Mouse (Mus musculus) limb, embryonic 10.5 days (tissue): ENCODE data around the gene Cbx7. TPM values are rescaled to one million over a fixed set of nuclear protein-coding genes. Genes with fewer than 3 reads are reported as not detected.
"Not testable (repeated sequence)": the region's sequence is repeated elsewhere in the genome, so short reads cannot be mapped to it uniquely, and the experiment has no call there.

Experiments
- DNase-seq: peaks from one replicate; pipeline ENCODE4 v3.0.0-alpha.2; 2017; ENCODE audit warnings: low spot score
- H3K27ac ChIP-seq: fragments of 300-500 bp; sonication (generic); 2 replicates; pipeline ENCODE4 v1.5.1; 2016; ENCODE audit warnings: mild to moderate bottlenecking
- H3K27me3 ChIP-seq: fragments of 300-500 bp; sonication (generic); 2 replicates; pipeline ENCODE4 v1.6.1; 2016; ENCODE audit warnings: low read depth, mild to moderate bottlenecking; ENCODE audit not compliant: poor library complexity, severe bottlenecking
- H3K36me3 ChIP-seq: fragments of 300-500 bp; sonication (generic); 2 replicates; pipeline ENCODE4 v1.6.1; 2016; ENCODE audit warnings: mild to moderate bottlenecking, moderate library complexity
- H3K4me1 ChIP-seq: fragments of 300-500 bp; sonication (generic); 2 replicates; pipeline ENCODE4 v1.6.1; 2016
- H3K4me3 ChIP-seq: fragments of 300-500 bp; sonication (generic); 2 replicates; pipeline ENCODE4 v1.5.1; 2016; ENCODE audit warnings: mild to moderate bottlenecking, moderate library complexity
- H3K9me3 ChIP-seq: fragments of 300-500 bp; sonication (generic); replicated peaks from 2 replicates; pipeline ENCODE4 v1.6.1; 2016; ENCODE audit warnings: mild to moderate bottlenecking
- WGBS: fragments of 180-500 bp; shearing (Covaris S2); methylation state at CpG from one replicate; pipeline ENCODE4 v1.1.7; 2016; 5-methylcytosine and 5-hydroxymethylcytosine counted together
- polyA plus RNA-seq: library from polyadenylated mRNA; unstranded; fragments of >200 nt; fragmentation: Nextera tagmentation; extraction: Ambion mirVana; gene quantifications from 2 replicates; pipeline ENCODE4 v1.2.1, GENCODE M21; 2016

The Cbx7 gene
- polyA plus RNA-seq, 1 experiment from 2014 or later, result 1.3 TPM

DNA sequence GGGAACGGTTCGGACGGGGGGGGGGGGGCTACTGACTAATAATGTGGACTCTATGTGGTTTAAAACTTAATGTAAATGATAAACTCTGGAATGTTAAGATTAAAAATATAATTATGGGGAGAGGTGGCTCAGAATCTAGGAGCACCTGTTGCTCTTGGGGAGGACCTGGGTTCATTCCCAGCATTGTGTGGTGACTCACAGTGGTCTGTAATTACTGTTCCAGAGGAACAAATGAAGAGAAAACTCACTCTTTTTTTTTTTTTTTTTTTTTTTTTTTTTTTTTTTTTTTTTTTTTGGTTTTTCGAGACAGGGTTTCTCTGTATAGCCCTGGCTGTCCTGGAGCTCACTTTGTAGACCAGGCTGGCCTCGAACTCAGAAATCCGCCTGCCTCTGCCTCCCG, 31.4 kb downstream of the Cbx7 start:
- H3K4me3 ChIP-seq, H3K36me3 ChIP-seq, DNase-seq, H3K9me3 ChIP-seq, H3K27ac ChIP-seq: not testable (repeated sequence)
- Histone ChIP-seq H3K4me1 (peaks cover 13% of the 10 kb centered on the region), H3K27me3 (peaks cover 14% of the 10 kb centered on the region; the same call in 1 of the 2 replicates)
- 88% methylated on average over 6 of the region's 7 CpGs for WGBS

DNA sequence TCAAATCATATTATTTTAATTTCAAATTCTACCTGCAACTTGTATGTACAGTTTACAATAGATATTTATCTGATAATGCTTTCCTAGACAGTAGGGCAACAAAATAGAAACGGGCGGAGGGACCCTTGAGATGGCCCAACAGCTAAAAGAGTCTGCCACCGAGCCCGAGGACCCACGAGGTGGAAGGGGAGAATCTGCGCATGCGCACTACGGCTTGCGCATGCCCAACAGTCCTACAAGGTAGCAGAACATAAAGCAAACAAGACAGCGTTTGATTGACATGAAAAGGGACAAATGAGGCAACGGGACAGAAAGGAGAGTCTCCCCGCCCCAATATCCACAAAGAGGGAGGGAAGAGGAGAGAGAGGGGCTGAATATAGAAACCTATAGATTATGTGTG, 31.9 kb downstream of the Cbx7 start:
- WGBS, result 92% methylated on average over 12 of the region's 12 CpGs
- DNase-seq, result no peak
- Histone ChIP-seq H3K36me3 (no peaks in the 10 kb centered on the region), H3K4me1 (peaks cover 18% of the 10 kb centered on the region), H3K4me3 (no peak overlapping the region), H3K27me3 (peaks cover 17% of the 10 kb centered on the region), H3K27ac (no peak overlapping the region), H3K9me3 (no peaks in the 10 kb centered on the region)

- no peaks in the 10 kb centered on the region for H3K36me3 ChIP-seq
- H3K9me3 ChIP-seq, result no peaks in the 10 kb centered on the region
- no peak overlapping the region for H3K27ac ChIP-seq
- 66% methylated on average over 7 of the region's 7 CpGs for WGBS
- peaks cover 44% of the 10 kb centered on the region for H3K27me3 ChIP-seq
- DNase-seq, result no peak
- no peak overlapping the region for H3K4me3 ChIP-seq
- peaks cover 42% of the 10 kb centered on the region for H3K4me1 ChIP-seq
Measured at GRCm38 (mm10) chr15:79936374-79936751, 34.6 kb downstream of the Cbx7 start.

DNA sequence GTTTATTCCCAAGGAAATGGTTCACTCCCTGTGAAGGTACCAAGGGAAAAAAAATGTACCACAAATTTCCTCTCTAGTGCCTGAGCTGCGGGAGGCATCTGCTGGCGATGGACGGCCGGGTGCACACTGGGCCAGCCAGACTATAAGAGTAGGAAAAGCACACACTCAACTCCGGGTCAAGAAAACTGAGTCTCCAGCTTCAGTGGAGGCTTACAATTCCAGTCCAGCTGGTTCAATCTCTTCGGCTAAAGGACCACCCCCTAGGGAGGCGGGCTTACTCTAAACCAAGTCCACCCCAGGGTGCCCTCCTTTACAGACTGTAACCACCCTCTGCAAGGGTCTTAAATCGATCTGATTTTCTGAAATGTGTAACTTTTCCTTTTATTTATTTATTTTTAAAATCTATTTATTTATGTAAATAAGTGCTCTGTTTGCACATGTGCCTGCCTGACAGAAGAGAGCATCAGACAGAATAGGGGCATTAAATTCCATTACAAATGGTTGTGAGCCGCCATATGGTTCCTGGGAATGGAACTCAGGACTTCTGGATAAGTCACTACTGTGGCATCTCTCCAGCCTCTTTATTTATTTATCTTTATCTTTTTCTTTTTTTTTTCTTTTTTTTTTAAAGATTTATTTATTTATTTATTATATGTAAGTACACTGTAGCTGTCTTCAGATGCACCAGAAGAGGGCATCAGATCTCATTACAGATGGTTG, 35.1 kb downstream of the Cbx7 start:
- no peak overlapping the region for H3K27ac ChIP-seq
- H3K9me3 ChIP-seq, result no peaks in the 10 kb centered on the region
- 26% methylated on average over 9 of the region's 9 CpGs for WGBS
- H3K36me3 ChIP-seq, result no peaks in the 10 kb centered on the region
- no peak overlapping the region for H3K4me3 ChIP-seq
- peaks cover 49% of the 10 kb centered on the region for H3K27me3 ChIP-seq
- DNase-seq, result no peak
- peaks cover 43% of the 10 kb centered on the region for H3K4me1 ChIP-seq

DNA sequence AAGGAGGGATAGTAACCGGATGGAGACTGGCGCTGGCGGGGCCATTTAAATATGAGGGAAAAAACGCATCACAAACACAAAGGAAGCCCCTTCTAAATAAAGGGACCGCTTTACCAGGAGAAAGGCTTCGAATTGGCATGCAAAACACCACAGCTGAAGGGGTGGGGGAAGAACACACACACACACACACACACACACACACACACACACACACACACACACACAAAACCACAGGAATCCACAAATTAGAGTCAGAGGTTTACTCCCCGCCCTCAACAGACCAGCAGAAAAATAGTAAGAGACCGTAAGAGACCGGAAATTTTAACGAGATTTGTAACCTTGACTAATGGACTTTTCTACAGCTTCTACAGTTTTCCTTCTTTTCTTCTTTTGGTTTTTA, 36.1 kb downstream of the Cbx7 start:
- Histone ChIP-seq H3K4me3 (0 out of 2 replicates have a peak overlapping the region, but pooled peaks have one; percentile 10), H3K27me3 (peaks cover 60% of the 10 kb centered on the region), H3K4me1 (peaks cover 43% of the 10 kb centered on the region), H3K9me3 (no peaks in the 10 kb centered on the region), H3K36me3 (no peaks in the 10 kb centered on the region), H3K27ac (no peak overlapping the region)
- no peak for DNase-seq
- 5% methylated on average over 10 of the region's 10 CpGs for WGBS

GRCm38 (mm10) chr15:79933670-79934514, 37.0 kb downstream of the Cbx7 start:
- WGBS, result 2% methylated on average over 22 of the region's 22 CpGs
- Histone ChIP-seq H3K4me1 (peaks cover 43% of the 10 kb centered on the region), H3K36me3 (no peaks in the 10 kb centered on the region), H3K27me3 (peaks cover 68% of the 10 kb centered on the region), H3K9me3 (no peaks in the 10 kb centered on the region), H3K4me3 (peak overlapping the region; percentile 30), H3K27ac (no peak overlapping the region)
- DNase-seq, result no peak

GRCm38 (mm10) chr15:79933052-79933669, 37.8 kb downstream of the Cbx7 start:
- Histone ChIP-seq H3K36me3 (no peaks in the 10 kb centered on the region), H3K9me3 (no peaks in the 10 kb centered on the region), H3K27ac (no peak overlapping the region), H3K4me3 (peak overlapping the region; percentile 76), H3K27me3 (peaks cover 76% of the 10 kb centered on the region), H3K4me1 (peaks cover 44% of the 10 kb centered on the region)
- 3% methylated on average over 22 of the region's 22 CpGs for WGBS
- DNase-seq, result no peak

DNA sequence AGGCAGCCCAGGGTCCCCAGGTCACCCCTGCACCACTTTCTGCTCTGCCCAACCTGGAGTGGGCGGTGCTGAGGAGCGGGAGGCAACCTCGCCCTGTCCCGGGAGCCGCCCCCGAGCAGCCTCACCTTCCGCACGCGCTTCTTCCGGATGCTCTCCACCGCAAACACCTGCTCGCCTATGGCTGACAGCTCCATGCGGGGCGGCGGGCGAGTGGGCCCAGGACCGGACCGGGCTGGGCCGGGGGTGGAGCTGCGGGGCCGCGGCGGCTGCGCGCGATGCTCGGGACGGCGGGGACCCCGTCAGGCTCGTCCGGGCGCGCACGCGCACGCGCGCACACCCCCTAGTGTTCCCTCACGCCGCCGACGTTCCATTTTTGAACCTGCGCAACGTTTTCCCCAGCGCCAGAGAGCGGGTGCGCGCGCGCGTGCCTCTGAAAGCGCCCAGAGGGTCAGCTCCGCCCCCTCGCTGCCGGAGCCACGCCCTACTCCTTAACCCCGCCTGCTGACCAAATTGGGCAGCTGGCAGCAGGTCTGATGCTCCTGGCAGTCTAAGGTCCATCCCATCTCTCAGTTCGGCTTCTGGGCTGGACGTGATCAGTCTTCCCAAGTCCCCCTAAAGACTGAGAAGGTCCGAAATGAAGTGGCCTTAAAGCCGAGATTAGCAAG, 38.5 kb downstream of the Cbx7 start:
- Histone ChIP-seq H3K4me3 (peak overlapping the region; percentile 76), H3K27me3 (peaks cover 76% of the 10 kb centered on the region), H3K27ac (peak overlapping the region; percentile 70), H3K4me1 (peaks cover 51% of the 10 kb centered on the region), H3K9me3 (no peaks in the 10 kb centered on the region), H3K36me3 (no peaks in the 10 kb centered on the region)
- DNase-seq, result peak; percentile 85
- under 1% methylated on average over 62 of the region's 62 CpGs for WGBS

DNA sequence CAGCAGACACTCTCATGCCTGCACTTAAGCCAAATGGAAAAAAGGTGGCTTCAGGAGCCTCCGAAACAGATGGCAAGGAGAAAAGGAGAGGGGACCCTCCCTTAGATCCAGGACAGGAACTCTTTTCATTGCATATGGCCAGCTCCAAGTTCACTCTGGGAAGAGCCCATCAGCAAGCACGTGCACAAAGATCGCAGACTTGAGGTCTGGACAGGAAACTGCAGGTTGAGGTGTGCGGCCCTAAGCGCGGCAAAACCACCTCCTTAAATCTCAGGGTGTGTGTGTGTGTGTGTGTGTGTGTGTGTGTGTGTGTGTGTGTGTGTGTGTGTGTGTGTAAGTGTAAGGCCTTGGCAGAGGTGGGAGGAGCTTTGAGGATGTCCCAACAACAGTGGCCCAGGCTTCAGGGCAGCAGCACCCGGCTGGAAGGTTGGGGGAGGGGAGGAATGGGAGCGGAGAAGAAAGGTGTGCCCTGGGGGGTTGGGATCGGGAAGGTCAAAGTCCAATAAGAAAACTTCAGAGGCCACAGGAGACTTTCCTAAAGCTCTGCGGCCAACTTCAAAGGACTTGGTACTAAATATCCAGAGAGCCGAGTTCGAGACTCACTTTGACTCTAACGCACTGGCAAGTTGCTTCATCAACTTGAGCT, 39.3 kb downstream of the Cbx7 start:
- Histone ChIP-seq H3K4me3 (peak overlapping the region; percentile 76), H3K36me3 (no peaks in the 10 kb centered on the region), H3K4me1 (peaks cover 57% of the 10 kb centered on the region), H3K27ac (no peak overlapping the region), H3K27me3 (peaks cover 76% of the 10 kb centered on the region), H3K9me3 (no peaks in the 10 kb centered on the region)
- no peak for DNase-seq
- 15% methylated on average over 13 of the region's 13 CpGs for WGBS

DNA sequence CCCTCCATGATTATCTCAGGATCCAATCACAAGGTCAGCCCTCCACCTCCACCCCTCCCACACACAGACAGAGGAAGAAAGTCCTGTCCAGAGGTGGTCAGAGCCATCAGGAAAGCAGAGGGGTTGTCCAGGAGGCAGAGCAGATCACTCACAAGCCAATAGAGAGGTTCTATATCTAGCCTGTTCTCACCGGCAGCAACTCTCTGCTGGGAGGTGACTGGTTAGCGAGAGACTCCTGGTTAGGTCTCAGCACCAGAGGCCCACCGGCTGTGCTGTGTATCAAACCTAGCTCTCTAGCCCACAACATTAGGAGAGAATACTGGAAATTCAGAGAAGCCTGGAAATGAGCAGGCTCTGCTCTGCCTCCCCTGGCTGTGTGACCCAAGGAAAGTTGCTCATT, 41.2 kb downstream of the Cbx7 start:
- Histone ChIP-seq H3K27ac (no peak overlapping the region), H3K4me3 (no peak overlapping the region), H3K9me3 (no peaks in the 10 kb centered on the region), H3K36me3 (no peaks in the 10 kb centered on the region), H3K27me3 (peaks cover 65% of the 10 kb centered on the region), H3K4me1 (peaks cover 49% of the 10 kb centered on the region)
- no peak for DNase-seq
- 85% methylated on average over 3 of the region's 3 CpGs for WGBS

- H3K27me3 ChIP-seq, result peaks cover 55% of the 10 kb centered on the region
- H3K27ac ChIP-seq, result no peak overlapping the region
- peaks cover 39% of the 10 kb centered on the region for H3K4me1 ChIP-seq
- H3K36me3 ChIP-seq, result no peaks in the 10 kb centered on the region
- no peak overlapping the region for H3K4me3 ChIP-seq
- no peak for DNase-seq
- WGBS, result 84% methylated on average over 2 of the region's 2 CpGs
- H3K9me3 ChIP-seq, result no peaks in the 10 kb centered on the region
Measured at GRCm38 (mm10) chr15:79928736-79929135, 42.2 kb downstream of the Cbx7 start.

DNA sequence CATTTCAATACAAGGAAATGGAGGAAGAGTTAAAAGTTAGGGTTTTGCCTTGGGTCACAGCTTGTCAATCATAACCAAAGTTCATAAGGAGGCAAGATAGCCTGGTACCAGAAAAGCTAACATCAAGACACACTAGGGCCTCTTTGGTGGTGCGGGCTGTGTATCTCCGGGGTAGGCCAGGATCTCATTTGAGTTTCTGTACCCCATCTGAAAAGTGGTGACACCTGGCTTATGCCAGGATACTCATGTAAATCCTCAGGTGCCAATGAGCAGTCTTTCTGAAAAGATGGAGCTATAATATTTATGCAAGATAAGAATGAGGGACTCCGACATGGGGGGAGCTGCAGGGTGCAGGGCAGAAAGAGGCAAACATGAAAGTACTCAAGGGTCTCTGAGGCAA, 42.6 kb downstream of the Cbx7 start:
- H3K9me3 ChIP-seq, result no peaks in the 10 kb centered on the region
- 94% methylated on average over 3 of the region's 3 CpGs for WGBS
- H3K4me3 ChIP-seq, result peak overlapping the region; percentile 67
- H3K4me1 ChIP-seq, result peaks cover 35% of the 10 kb centered on the region
- DNase-seq, result no peak
- H3K36me3 ChIP-seq, result no peaks in the 10 kb centered on the region
- peak overlapping the region; percentile 76; the same call in 1 of the 2 replicates for H3K27ac ChIP-seq
- peaks cover 51% of the 10 kb centered on the region for H3K27me3 ChIP-seq
